Mouse (Mus musculus): ENCODE results near the gene Cstb. TPM values are rescaled to one million over a fixed set of nuclear protein-coding genes. Genes with fewer than 3 reads are reported as not detected.

Cstb gene
- polyA plus RNA-seq, 1 experiment from 2014 or later, result 95.3 TPM

- Histone ChIP-seq H3K4me2 (no peak overlapping the region), H3K27me3 (peaks cover 4% of the 10 kb centered on the region; the same call in 1 of the 2 replicates), H3K4me1 (replicated peaks) (0 out of 2 replicates have a peak, but pooled peaks cover 2% of the 10 kb centered on the region), H3K27ac (replicated peaks) (no peak overlapping the region), H3K36me3 (replicated peaks) (no peaks in the 10 kb centered on the region), H3K9ac (no peak overlapping the region), H3K9me3 (replicated peaks) (no peaks in the 10 kb centered on the region), H3K4me3 (replicated peaks) (no peak overlapping the region)
- WGBS (ENCODE audit: insufficient replicate concordance), result 42% methylated on average over 5 of the region's 5 CpGs
- ATAC-seq (ENCODE audit: insufficient read depth), result no peak
Measured at GRCm38 (mm10) chr10:78473434-78473833, 48.0 kb downstream of the Cstb start.

DNA sequence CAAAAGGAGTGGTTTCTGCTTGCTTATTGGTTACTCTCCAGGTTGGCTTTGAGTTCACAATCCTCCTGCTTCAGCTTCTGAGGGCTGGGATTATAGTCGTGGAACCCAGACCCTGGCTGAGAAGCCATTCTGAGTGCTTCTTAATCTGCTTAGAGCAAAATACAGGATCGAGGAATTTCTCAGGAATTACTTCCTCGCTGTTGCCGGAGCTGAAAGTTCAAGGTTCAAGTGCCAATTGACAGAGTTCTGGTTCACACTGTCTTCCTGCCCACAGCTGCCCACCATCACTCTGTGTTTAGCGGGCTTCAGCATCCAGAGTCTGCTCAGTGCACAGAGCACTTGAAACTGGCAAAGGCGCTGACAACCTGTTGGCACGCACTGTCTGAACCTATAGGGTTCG is 49.3 kb downstream of the Cstb start:
- no peaks in the 10 kb centered on the region for H3K36me3 ChIP-seq (replicated peaks)
- 69% methylated on average over 8 of the region's 8 CpGs for WGBS (ENCODE audit: insufficient replicate concordance)
- no peak overlapping the region for H3K27ac ChIP-seq (replicated peaks)
- H3K9ac ChIP-seq, result no peak overlapping the region
- H3K27me3 ChIP-seq, result peaks cover 4% of the 10 kb centered on the region; the same call in 1 of the 2 replicates
- no peaks in the 10 kb centered on the region for H3K9me3 ChIP-seq (replicated peaks)
- H3K4me3 ChIP-seq (replicated peaks), result no peak overlapping the region
- no peak for ATAC-seq (ENCODE audit: insufficient read depth)
- no peak overlapping the region for H3K4me2 ChIP-seq
- H3K4me1 ChIP-seq (replicated peaks), result 0 out of 2 replicates have a peak, but pooled peaks cover 2% of the 10 kb centered on the region

DNA sequence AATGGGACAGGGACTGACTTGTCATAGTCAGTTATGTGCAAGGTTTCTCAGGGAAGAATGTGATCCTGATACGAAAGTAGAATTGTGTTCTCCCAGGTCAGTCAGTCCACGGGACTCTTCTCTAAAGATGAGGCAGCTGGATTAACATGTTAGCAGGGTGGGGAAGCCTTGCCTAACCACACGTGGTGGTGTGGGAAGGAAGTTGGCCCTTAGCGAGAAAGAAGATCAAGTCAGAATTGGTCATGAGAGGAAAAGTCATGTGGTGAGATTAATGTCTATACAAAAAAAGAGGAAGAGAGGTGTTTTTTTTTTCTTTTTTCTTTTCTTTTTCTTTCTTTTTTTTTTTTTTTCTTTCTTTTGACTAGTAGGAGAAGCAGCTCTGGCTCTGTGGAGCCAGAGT is 51.4 kb downstream of the Cstb start:
- no peak for ATAC-seq (ENCODE audit: insufficient read depth)

More for the DNA sequence above, 51.4 kb downstream of the Cstb start:
- WGBS (ENCODE audit: insufficient replicate concordance), result 18% methylated on average over 4 of the region's 4 CpGs
- Histone ChIP-seq H3K9ac (no peak overlapping the region), H3K27me3 (no peaks in the 10 kb centered on the region), H3K4me2 (no peak overlapping the region), H3K27ac (replicated peaks) (no peak overlapping the region), H3K4me1 (replicated peaks) (peaks cover 7% of the 10 kb centered on the region), H3K4me3 (replicated peaks) (no peak overlapping the region), H3K9me3 (replicated peaks) (no peaks in the 10 kb centered on the region), H3K36me3 (replicated peaks) (no peaks in the 10 kb centered on the region)

Small RNA genes within 50 kb of the gene (microRNA-seq; reads per million reads assigned to microRNA genes)
- gene Mir6410, result not detected
- 1.0 reads per million for gene Mir6907
- gene Mir6908, result not detected

Other genes with a start within 250 kb of the Cstb start
- gene Pwp2, start 240.5 kb upstream of the Cstb start, polyA plus RNA-seq (2015; fragmentation: Nextera tagmentation; extraction: Ambion mirVana), result 10.5 and 11.4 TPM in 2 replicates
- gene Trappc10, start 181.0 kb upstream of the Cstb start, polyA plus RNA-seq (2015; fragmentation: Nextera tagmentation; extraction: Ambion mirVana), result 15.7 and 15.9 TPM in 2 replicates
- 33.1 and 46.0 TPM in 2 replicates for gene Agpat3, start 73.2 kb upstream of the Cstb start, polyA plus RNA-seq (2015; fragmentation: Nextera tagmentation; extraction: Ambion mirVana)
- 110 and 119 TPM in 2 replicates for gene Rrp1, start 12.6 kb upstream of the Cstb start, polyA plus RNA-seq (2015; fragmentation: Nextera tagmentation; extraction: Ambion mirVana)
- 5.9 and 6.0 TPM in 2 replicates for gene Pdxk, start 39.3 kb downstream of the Cstb start, polyA plus RNA-seq (2015; fragmentation: Nextera tagmentation; extraction: Ambion mirVana)
- not detected in 2 replicates for gene Olfr1358, start 91.8 kb downstream of the Cstb start, polyA plus RNA-seq (2015; fragmentation: Nextera tagmentation; extraction: Ambion mirVana)
- 16.3 and 17.3 TPM in 2 replicates for gene Ilvbl, start 148.7 kb downstream of the Cstb start, polyA plus RNA-seq (2015; fragmentation: Nextera tagmentation; extraction: Ambion mirVana)
- 1.5 and 1.6 TPM in 2 replicates for gene Syde1, start 166.3 kb downstream of the Cstb start, polyA plus RNA-seq (2015; fragmentation: Nextera tagmentation; extraction: Ambion mirVana)
- gene Olfr1357, start 192.4 kb downstream of the Cstb start, polyA plus RNA-seq (2015; fragmentation: Nextera tagmentation; extraction: Ambion mirVana), result not detected in 2 replicates